Mouse (Mus musculus) midbrain, embryonic 12.5 days (tissue): ENCODE data around the gene Pbx3. TPM values are rescaled to one million over a fixed set of nuclear protein-coding genes. Genes with fewer than 3 reads are reported as not detected.

Source experiments
- ATAC-seq: fragments of 200-750 bp; cut with Nextera tagmentation; 2 replicates; pipeline ENCODE4 v1.8.0; 2017; ENCODE audit warnings: low read depth, moderate TSS enrichment, moderate library complexity; ENCODE audit not compliant: low FRiP score
- H3K27ac ChIP-seq: fragments of 300-500 bp; sonication (generic); replicated peaks from 2 replicates; pipeline ENCODE4 v1.5.1; 2016; ENCODE audit warnings: mild to moderate bottlenecking
- H3K27me3 ChIP-seq: fragments of 300-500 bp; sonication (generic); 2 replicates; pipeline ENCODE4 v1.6.1; 2016; ENCODE audit warnings: mild to moderate bottlenecking
- H3K36me3 ChIP-seq: fragments of 300-500 bp; sonication (generic); 2 replicates; pipeline ENCODE4 v1.6.1; 2016
- H3K4me1 ChIP-seq: fragments of 300-500 bp; sonication (generic); 2 replicates; pipeline ENCODE4 v1.6.1; 2016
- H3K4me2 ChIP-seq: fragments of 300-500 bp; sonication (generic); replicated peaks from 2 replicates; pipeline ENCODE4 v1.6.1; 2016; ENCODE audit warnings: mild to moderate bottlenecking, moderate library complexity
- H3K4me3 ChIP-seq: fragments of 300-500 bp; sonication (generic); 2 replicates; pipeline ENCODE4 v1.5.1; 2016; ENCODE audit warnings: mild to moderate bottlenecking
- H3K9ac ChIP-seq: fragments of 300-500 bp; sonication (generic); replicated peaks from 2 replicates; pipeline ENCODE4 v1.6.1; 2016; ENCODE audit warnings: mild to moderate bottlenecking, moderate library complexity
- H3K9me3 ChIP-seq: fragments of 300-500 bp; sonication (generic); 2 replicates; pipeline ENCODE4 v1.6.1; 2016; ENCODE audit warnings: mild to moderate bottlenecking
- WGBS: fragments of 180-500 bp; shearing (Covaris S2); methylation state at CpG from one replicate; pipeline ENCODE4 v1.1.7; 2016; 5-methylcytosine and 5-hydroxymethylcytosine counted together
- polyA plus RNA-seq: library from polyadenylated mRNA; unstranded; fragments of >200 nt; fragmentation: Nextera tagmentation; extraction: Ambion mirVana; gene quantifications from 2 replicates; pipeline ENCODE4 v1.2.1, GENCODE M21; 2016

Pbx3 gene
- polyA plus RNA-seq, 1 experiment from 2014 or later: 79.3 TPM

DNA sequence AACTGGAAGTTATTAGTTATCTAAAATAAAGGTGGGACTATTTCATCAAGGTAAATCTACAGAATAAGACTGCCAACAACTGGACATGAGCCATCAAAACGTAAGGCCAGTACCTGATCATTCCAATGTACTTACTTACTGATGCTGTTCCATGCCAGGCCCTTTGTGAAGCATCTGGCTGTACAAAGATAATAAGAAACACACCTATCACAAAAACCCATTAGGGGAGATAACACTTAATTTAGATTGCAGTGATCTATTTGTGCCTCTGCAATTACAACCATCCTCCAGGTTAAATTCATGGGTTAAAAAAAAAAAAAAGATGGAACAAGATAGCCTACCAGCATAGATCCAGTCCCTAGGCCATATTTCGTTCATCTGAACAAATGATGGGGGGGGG, 88.7 kb downstream of the Pbx3 start:
- ATAC-seq: no peak
- no peaks in the 10 kb centered on the region for H3K27me3 ChIP-seq
- H3K36me3 ChIP-seq: no peaks in the 10 kb centered on the region
- H3K9ac ChIP-seq: no peak overlapping the region
- H3K4me3 ChIP-seq: no peak overlapping the region
- no peak overlapping the region for H3K4me2 ChIP-seq
- H3K4me1 ChIP-seq: peaks cover 39% of the 10 kb centered on the region
- WGBS: 88% methylated on average over 2 of the region's 2 CpGs
- H3K27ac ChIP-seq: no peak overlapping the region
- H3K9me3 ChIP-seq: no peaks in the 10 kb centered on the region

DNA sequence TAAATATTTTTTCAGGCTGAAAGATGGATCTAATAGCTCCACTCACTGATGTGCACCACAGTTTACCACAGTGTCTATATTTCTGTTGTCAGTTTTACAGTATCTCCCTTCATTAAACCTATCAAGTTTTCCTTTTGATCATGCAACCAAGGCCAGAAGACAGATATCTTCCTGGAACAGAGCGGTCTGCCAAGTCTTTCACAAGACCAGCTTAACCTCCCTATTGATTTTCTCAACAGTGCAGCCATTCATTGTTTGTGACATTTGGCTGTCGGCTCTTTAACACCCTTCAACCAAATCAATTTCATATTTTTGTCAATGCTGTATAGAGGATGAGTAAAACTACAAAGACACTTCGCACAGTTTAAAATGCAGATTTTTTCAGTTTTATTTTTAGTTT, 91.9 kb downstream of the Pbx3 start:
- Histone ChIP-seq H3K4me2 (no peak overlapping the region), H3K9me3 (no peaks in the 10 kb centered on the region), H3K9ac (no peak overlapping the region), H3K27me3 (no peaks in the 10 kb centered on the region), H3K27ac (peak overlapping the region; percentile 42; the same call in 1 of the 2 replicates), H3K4me3 (no peak overlapping the region), H3K36me3 (no peaks in the 10 kb centered on the region), H3K4me1 (peaks cover 40% of the 10 kb centered on the region)
- no peak for ATAC-seq
- WGBS: 27% methylated on average over 3 of the region's 3 CpGs

DNA sequence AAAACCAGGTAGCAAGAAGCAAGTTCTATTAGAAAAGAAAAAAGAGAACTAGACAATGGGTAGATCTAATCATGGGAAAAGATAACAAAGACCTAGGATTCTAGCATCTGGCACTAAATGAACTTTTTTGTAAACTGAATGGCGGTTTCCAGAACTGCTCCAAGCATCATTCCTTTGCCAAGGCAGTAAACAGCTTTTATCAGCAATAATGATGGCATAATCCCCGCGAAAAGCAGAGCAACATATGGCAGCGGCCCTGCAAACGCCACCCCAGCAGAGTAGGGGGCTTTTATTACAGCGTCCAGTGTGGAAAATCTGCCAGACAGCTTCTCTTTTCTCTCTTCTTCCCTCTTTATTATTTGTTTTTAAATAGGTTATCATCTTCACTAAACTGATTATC, 93.2 kb downstream of the Pbx3 start:
- H3K4me2 ChIP-seq: peak overlapping the region; percentile 26

DNA sequence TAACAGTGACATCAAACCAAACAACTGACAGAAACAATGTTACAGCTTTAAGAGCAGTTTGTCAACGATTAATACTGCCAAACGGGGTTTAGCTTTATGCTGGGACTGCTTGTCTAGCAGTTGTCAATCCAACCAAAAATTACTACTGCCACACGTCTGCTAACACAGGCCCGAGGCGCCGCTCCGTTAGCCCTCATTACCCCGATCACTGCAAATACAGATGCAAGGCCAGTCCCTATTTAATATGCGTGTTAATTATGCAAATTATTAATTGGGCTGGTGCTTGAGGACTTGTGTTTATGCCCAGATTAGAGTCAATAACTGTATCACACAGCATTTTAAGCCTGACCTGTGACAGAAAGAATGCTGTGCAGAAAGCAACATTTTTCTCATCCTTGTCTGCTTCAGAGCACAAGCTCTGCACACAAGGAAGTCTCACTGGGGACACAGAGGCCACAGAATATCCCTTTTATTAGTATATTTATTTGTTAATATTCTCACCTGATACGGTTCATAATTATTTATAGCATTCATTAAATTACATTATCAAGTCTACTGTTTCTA, 97.2 kb downstream of the Pbx3 start:
- Histone ChIP-seq H3K4me2 (no peak overlapping the region), H3K27ac (peak overlapping the region; percentile 42; the same call in 1 of the 2 replicates), H3K4me1 (peaks cover 29% of the 10 kb centered on the region), H3K9ac (no peak overlapping the region), H3K4me3 (no peak overlapping the region), H3K36me3 (no peaks in the 10 kb centered on the region), H3K27me3 (no peaks in the 10 kb centered on the region), H3K9me3 (no peaks in the 10 kb centered on the region)
- ATAC-seq: no peak
- WGBS: 76% methylated on average over 10 of the region's 10 CpGs

More for the DNA sequence above, 93.2 kb downstream of the Pbx3 start:
- no peaks in the 10 kb centered on the region for H3K36me3 ChIP-seq
- no peaks in the 10 kb centered on the region for H3K9me3 ChIP-seq
- peak overlapping the region; percentile 68 for H3K27ac ChIP-seq
- peak; percentile 70; the same call in 1 of the 2 replicates for ATAC-seq
- no peaks in the 10 kb centered on the region for H3K27me3 ChIP-seq
- no peak overlapping the region for H3K4me3 ChIP-seq
- H3K4me1 ChIP-seq: peaks cover 45% of the 10 kb centered on the region
- WGBS: 28% methylated on average over 6 of the region's 6 CpGs
- H3K9ac ChIP-seq: no peak overlapping the region

DNA sequence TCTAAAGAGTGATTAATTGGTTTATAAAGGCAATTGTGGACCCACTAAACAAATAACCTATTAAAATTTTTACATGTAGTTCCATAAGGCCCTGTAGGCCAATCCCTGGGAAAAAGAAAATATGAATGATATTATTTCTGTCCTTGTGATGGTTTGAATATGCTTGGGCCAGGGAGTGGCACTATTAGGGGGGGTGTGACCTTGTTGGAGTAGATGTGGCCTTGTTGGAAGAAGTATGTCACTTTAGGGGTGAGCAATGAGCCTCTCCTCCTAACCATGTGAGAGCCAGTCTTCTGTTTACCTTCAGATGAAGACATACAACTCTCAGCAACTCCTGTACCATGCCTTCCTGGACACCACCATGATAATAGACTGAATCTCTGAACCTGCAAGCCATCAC, 110.9 kb downstream of the Pbx3 start:
- Histone ChIP-seq H3K27me3 (no peaks in the 10 kb centered on the region), H3K4me3 (no peak overlapping the region), H3K9me3 (no peaks in the 10 kb centered on the region), H3K27ac (0 out of 2 replicates have a peak overlapping the region, but pooled peaks have one; percentile 72), H3K4me1 (peaks cover 20% of the 10 kb centered on the region), H3K4me2 (no peak overlapping the region), H3K9ac (no peak overlapping the region), H3K36me3 (no peaks in the 10 kb centered on the region)
- ATAC-seq: no peak

DNA sequence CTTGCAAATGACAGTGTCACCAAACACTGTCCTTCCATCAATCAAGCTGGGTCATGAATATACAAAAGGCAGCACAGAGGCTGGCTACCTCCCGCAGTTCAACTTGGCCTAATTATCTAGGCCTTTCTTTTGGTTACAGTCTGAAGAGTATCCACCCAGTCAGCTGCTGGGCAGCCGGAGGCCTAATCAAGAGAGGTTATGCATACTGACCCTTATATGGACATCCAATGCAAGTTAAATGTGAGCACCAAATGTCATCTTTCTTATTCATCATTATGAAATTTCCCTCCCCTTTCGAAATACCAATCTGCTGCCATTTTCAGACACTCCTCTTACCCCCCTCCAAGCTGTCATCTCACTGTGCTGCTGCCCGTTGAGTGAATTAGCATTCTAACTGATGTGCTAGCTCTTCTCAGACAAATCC, 112.3 kb downstream of the Pbx3 start:
- Histone ChIP-seq H3K4me3 (no peak overlapping the region), H3K9me3 (no peaks in the 10 kb centered on the region), H3K9ac (no peak overlapping the region), H3K27ac (peak overlapping the region; percentile 72), H3K4me2 (0 out of 2 replicates have a peak overlapping the region, but pooled peaks have one; percentile 4), H3K4me1 (peaks cover 27% of the 10 kb centered on the region), H3K36me3 (no peaks in the 10 kb centered on the region), H3K27me3 (no peaks in the 10 kb centered on the region)
- WGBS: 22% methylated on average over 4 of the region's 4 CpGs
- ATAC-seq: peak; percentile 68

DNA sequence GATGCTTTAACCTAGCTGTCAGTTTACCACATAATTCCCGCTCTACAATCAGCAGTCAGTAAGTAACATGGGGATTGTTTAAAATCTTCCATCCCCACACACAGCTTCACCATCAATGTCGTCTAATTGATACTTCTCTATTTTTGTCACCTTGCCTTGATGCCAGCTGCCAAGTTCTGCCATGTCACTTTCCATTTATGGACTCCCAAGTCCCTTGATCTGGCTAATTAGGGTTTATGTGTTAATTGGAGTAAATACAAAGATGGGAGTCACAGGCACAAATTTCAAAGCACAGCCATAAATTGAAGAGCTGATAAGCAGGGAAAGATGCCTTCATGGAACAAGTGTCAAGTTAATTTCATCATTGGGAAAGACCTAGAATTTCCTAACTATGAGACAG, 114.7 kb downstream of the Pbx3 start:
- Histone ChIP-seq H3K36me3 (no peaks in the 10 kb centered on the region), H3K4me1 (peaks cover 30% of the 10 kb centered on the region), H3K27ac (no peak overlapping the region), H3K9me3 (no peaks in the 10 kb centered on the region), H3K4me2 (no peak overlapping the region), H3K27me3 (no peaks in the 10 kb centered on the region), H3K9ac (no peak overlapping the region), H3K4me3 (no peak overlapping the region)
- 72% methylated on average over 2 of the region's 2 CpGs for WGBS
- no peak for ATAC-seq

DNA sequence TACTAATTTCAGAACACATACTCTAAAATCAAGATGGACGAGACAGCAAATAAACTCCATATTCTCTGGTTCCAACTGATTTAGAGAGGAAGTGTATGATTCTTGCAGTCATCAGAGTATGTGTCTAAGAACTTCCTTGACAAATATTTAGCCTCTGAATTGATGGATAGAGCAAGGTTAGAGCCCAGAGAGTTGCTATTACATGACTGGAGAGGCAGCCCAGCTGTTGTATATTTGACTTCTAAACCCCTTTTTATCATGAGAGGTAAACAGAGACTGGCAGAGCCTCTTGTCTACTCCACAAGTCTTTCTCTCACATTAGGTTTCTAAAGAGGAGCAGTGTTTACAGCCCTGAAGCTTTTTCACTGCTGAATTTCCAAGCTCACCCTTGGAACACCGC, 115.3 kb downstream of the Pbx3 start:
- Histone ChIP-seq H3K4me3 (no peak overlapping the region), H3K27ac (no peak overlapping the region; the same call in 1 of the 2 replicates), H3K9me3 (no peaks in the 10 kb centered on the region), H3K27me3 (no peaks in the 10 kb centered on the region), H3K4me1 (peaks cover 35% of the 10 kb centered on the region), H3K4me2 (no peak overlapping the region), H3K9ac (no peak overlapping the region), H3K36me3 (no peaks in the 10 kb centered on the region)
- no peak for ATAC-seq
- WGBS: 79% methylated on average over 2 of the region's 2 CpGs

DNA sequence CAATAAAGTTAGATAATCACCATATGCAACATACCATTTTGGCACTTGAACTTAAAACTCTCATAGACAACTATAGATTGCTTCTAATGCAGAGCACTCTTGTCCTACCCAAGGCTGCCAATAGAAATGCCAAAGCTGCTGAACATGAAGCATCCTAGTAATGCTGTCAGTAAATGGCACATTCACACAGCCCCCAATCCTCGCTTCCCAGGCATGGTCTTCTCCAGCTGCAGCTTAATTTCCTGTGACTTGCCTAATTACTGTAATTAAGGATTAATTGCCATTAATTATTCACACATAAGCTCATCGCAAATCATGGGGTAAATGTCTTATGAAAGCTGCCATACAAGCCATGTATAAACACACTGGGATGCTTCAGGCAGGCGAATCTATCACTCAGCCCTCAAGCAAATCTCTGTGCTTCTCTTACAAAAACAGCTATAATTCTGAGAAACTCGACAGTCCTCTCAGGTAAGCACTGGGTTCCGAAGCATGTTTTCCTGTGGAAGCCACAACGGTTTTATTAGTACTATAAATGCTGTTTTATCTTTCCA, 116.9 kb downstream of the Pbx3 start:
- Histone ChIP-seq H3K27me3 (no peaks in the 10 kb centered on the region), H3K9me3 (no peaks in the 10 kb centered on the region), H3K4me3 (no peak overlapping the region), H3K4me2 (no peak overlapping the region), H3K9ac (no peak overlapping the region), H3K36me3 (no peaks in the 10 kb centered on the region), H3K4me1 (peaks cover 39% of the 10 kb centered on the region), H3K27ac (no peak overlapping the region)
- 86% methylated on average over 6 of the region's 6 CpGs for WGBS
- no peak for ATAC-seq

DNA sequence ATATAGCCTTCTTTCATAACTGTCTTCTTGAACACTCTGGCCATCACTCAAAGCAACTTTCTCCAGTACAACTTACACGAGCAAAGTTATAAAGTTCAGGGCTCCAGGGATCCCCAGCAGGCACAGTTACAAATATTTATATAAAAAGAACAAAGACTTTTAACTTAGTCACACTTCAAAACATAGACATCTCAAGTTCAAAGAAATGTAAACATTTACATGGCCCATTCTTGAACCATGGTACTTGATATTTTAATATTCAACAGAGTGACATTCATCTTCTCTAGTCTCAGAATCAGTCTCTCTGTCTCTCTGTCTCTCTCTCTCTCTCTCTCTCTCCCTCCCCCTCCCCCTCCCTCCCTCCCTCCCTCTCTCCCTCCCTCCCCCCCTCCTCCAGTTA, 119.3 kb downstream of the Pbx3 start:
- Histone ChIP-seq H3K4me3 (no peak overlapping the region), H3K9ac (no peak overlapping the region), H3K27ac (0 out of 2 replicates have a peak overlapping the region, but pooled peaks have one; percentile 43), H3K9me3 (no peaks in the 10 kb centered on the region), H3K27me3 (no peaks in the 10 kb centered on the region), H3K36me3 (no peaks in the 10 kb centered on the region), H3K4me1 (peaks cover 49% of the 10 kb centered on the region), H3K4me2 (no peak overlapping the region)
- WGBS: 50% methylated on average over 1 of the region's 1 CpGs
- no peak for ATAC-seq

DNA sequence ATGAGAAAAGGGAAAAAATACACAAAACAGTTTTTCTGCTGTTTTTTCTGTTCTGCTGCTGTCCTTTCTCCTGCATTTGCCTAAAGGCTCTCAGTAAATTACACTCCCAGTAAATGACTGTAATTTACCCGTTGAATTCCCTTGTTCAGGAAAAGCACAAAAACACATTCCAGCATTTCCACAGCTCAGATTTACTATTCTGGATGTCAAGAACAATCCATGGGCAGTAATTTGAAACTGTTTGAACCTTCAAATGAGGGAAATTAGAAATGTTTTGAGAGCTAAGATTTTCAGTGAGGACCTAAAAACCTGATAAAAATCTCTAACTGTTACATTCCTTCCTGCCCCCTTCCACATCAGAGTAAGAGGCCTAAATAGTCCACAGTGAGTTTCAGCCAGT, 119.8 kb downstream of the Pbx3 start:
- Histone ChIP-seq H3K27ac (peak overlapping the region; percentile 43; the same call in 1 of the 2 replicates), H3K9ac (no peak overlapping the region), H3K4me3 (no peak overlapping the region), H3K27me3 (no peaks in the 10 kb centered on the region), H3K4me2 (no peak overlapping the region), H3K36me3 (no peaks in the 10 kb centered on the region), H3K9me3 (no peaks in the 10 kb centered on the region), H3K4me1 (peaks cover 49% of the 10 kb centered on the region)
- 53% methylated on average over 1 of the region's 1 CpGs for WGBS
- no peak for ATAC-seq

DNA sequence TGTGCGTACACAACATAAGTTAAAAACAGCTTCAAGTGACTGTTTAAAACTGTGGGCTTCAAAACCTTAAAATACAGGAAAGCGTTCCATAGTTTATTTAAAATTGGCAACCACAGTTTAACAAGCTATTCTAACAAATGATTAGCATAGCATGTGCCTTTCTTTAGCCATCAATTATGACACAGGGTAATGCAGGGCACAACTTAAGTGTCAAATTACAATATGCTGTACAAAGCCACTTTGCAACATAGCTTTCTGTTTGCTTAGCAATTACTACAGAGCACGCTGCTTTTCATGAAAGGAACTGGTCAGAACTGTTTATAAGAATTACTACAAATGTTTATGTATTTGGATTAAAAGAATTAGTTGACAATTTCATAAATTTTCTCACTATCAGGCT, 120.7 kb downstream of the Pbx3 start:
- no peak overlapping the region for H3K4me3 ChIP-seq

More for the DNA sequence above, 120.7 kb downstream of the Pbx3 start:
- H3K4me1 ChIP-seq: peaks cover 42% of the 10 kb centered on the region
- WGBS: 64% methylated on average over 3 of the region's 3 CpGs
- no peak overlapping the region for H3K9ac ChIP-seq
- ATAC-seq: no peak
- H3K36me3 ChIP-seq: no peaks in the 10 kb centered on the region
- H3K27me3 ChIP-seq: no peaks in the 10 kb centered on the region
- no peak overlapping the region; the same call in 1 of the 2 replicates for H3K27ac ChIP-seq
- H3K4me2 ChIP-seq: no peak overlapping the region
- H3K9me3 ChIP-seq: no peaks in the 10 kb centered on the region
